Mouse (Mus musculus): ENCODE results near the gene Znhit3.

DNA sequence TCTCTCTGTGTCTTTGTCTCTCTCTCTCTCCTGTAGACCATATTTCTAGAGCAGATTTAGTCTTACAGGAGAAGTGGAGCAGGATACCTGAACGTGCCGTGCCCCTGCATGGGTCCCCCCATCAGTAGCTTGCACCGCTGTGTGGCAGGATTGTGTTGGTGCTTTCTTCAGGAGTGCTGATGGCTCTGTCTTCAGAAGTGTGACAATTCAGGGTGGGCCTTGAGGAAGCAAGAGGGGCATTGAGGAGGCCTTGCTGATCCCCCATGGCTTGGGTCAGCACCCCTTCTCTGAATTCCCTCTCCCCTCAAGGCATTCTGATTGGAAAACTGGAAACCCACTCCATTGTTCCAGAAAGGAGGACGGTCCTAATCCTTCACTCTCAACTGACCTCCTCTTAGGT lies 45.4 kb upstream of the Znhit3 start:
- TF ChIP-seq CTCF (IDR thresholded peaks at IDR 0.05; ENCODE audit: low read depth), result no peak
- TF ChIP-seq EP300 (IDR thresholded peaks at IDR 0.05; ENCODE audit: low read depth), result no peak
